Mouse (Mus musculus): Measurements from ENCODE around the gene Enkd1. TPM values are rescaled to one million over a fixed set of nuclear protein-coding genes. Genes with fewer than 3 reads are reported as not detected.

The Enkd1 gene
- polyA plus RNA-seq, 1 experiment from 2014 or later: 27.4 TPM

DNA sequence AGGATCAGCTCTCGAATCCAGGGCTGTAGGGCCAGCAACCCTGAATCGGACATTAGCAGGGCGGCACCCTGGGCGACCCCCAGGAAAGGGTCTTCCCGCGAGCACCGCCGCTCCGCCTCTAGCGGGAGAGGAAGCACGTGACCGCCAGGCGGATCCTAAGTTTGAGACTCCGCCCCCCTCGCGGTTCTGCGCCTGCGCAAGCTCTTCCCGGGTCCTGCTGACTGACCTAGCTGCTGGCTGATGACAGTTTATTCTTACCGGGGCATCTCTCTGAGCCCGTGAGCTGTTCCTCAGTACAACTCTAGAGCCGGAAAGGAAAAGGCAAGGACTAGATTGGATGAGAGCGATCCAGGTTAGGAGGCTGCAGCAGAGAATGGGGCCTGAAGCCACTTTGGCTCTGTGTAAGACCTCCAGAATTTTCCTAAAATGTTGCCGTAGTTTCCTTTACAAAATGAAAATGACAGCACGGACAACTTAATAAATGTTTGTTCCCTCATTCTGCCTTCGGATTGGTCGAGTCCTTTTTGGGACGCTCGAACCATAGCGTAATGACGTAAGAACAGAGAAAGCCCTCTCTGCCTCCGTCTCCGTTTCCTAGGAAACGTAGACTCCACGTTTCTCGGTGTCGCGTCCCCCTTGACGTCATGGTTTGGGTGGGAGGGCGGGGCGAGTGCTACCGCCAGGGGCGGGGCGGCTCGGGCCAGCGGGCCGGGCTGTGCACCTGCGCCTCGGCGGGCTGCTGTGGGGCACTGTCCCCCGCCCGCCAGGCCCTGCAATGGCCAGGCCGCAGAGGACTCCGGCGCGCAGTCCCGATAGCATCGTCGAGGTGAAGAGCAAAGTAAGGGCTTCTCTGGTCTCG lies 6.8 kb downstream of the Enkd1 start, which contains the start of the genes Acd and Pard6a:
TSS of gene Acd (minus strand) at position 137 of the 859 bp plus-strand sequence.
TSS of gene Pard6a (plus strand) at position 183 of the 859 bp plus-strand sequence.
- Histone ChIP-seq H3K27me3 (no peaks in the 10 kb centered on the region), H3K27ac (peak within 1 kb of the TSS; percentile 94), H3K4me2 (peak within 1 kb of the TSS; percentile 96), H3K36me3 (ENCODE audit: poor library complexity, severe bottlenecking) (peaks cover 58% of the 10 kb centered on the region), H3K9ac (peak within 1 kb of the TSS; percentile 80), H3K9me3 (replicated peaks) (no peaks in the 10 kb centered on the region), H3K4me1 (peaks cover 25% of the 10 kb centered on the region), H3K4me3 (peak within 1 kb of the TSS; percentile 70)
- peak; percentile 84 for ATAC-seq
- WGBS: under 1% methylated on average over 60 of the region's 60 CpGs

DNA sequence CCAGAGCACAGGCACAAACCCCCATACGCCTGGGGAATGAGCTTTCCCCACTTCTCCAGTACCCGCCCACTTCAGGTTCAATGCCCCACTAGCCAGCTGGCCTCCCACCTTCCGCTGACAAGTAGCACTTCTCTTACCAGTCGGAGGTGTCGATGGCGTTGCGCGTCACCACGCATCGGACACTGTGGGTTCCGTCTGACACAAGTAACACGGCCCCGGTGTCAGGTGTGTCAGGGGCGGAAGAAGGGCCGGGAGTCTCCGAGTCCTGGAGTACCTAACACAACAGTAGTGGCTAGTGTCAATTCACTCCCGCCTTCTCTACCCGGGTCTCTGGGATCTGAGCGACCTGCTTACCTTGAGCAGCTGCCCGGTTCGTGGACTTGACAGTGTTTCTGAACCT lies 7.4 kb downstream of the Enkd1 start:
- no peaks in the 10 kb centered on the region for H3K9me3 ChIP-seq (replicated peaks)
- peak overlapping the region; percentile 96 for H3K4me2 ChIP-seq
- H3K4me3 ChIP-seq: peak overlapping the region; percentile 70
- H3K4me1 ChIP-seq: peaks cover 22% of the 10 kb centered on the region
- H3K36me3 ChIP-seq (ENCODE audit: poor library complexity, severe bottlenecking): peaks cover 62% of the 10 kb centered on the region
- H3K27ac ChIP-seq: peak overlapping the region; percentile 94; the same call in 1 of the 2 replicates
- no peak; the same call in 1 of the 2 replicates for ATAC-seq
- H3K9ac ChIP-seq: peak overlapping the region; percentile 80
- WGBS: under 1% methylated on average over 21 of the region's 21 CpGs
- H3K27me3 ChIP-seq: no peaks in the 10 kb centered on the region

DNA sequence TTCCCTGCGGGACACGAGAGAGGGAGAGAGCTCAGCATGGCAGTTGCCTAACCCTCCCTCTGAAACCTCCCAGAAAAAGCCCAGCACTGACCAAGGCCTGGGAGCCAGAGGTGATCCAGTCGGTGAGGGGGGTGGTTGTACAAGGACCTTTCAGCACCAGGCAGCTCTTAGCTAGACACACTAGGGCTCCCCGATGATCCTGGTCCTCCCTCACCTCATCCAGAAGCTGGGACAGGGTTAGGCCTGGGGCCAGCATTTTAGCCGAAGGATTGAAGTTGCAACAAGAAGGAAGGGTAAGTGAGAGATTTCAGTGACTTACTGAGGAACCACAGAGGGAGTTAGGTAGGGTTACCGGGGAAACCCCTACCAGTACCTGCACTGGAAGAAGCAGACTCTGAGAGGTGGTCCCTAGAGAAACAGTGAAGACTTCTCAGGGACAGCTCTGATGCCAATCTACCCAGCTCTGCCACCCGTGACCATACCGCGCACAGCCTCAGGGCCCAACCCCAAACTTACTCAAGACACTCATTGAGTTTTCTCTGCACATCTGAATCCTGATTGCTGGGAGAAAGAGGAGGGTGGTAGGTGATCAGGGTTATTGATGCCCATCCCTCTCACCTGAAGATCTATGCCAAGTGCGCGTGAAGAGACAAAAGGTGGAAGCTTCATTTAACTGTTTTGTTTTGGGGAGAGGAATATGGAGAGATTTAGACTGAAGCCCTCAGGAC lies 8.4 kb downstream of the Enkd1 start:
- Histone ChIP-seq H3K4me1 (peaks cover 28% of the 10 kb centered on the region), H3K27ac (no peak overlapping the region), H3K9ac (peak overlapping the region; percentile 80), H3K9me3 (replicated peaks) (no peaks in the 10 kb centered on the region), H3K4me2 (peak overlapping the region; percentile 96), H3K36me3 (ENCODE audit: poor library complexity, severe bottlenecking) (peaks cover 65% of the 10 kb centered on the region), H3K27me3 (no peaks in the 10 kb centered on the region), H3K4me3 (peak overlapping the region; percentile 70)
- ATAC-seq: no peak
- 90% methylated on average over 11 of the region's 11 CpGs for WGBS

DNA sequence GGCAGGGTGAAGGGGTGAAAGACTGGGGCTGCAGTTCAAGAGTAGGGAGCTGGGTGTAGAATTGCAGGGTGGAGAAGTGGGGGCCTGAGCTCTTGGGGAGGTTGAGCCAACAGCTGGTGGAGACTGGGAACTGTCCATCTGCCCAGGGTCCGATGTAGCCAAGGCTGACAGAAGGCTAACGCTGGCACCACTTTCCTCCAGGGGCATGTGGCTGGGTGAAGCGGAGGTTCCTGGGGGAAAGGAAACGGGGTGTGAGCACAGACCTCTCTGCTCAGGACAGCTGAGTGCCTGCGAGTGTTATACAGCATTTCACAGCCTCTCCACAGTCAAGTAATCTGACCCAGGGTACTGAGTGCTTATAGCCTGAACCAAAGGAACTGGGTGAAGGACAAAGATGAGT lies 9.3 kb downstream of the Enkd1 start:
- Histone ChIP-seq H3K27ac (no peak overlapping the region), H3K4me2 (no peak overlapping the region), H3K9me3 (replicated peaks) (no peaks in the 10 kb centered on the region), H3K36me3 (ENCODE audit: poor library complexity, severe bottlenecking) (peaks cover 56% of the 10 kb centered on the region), H3K4me1 (peaks cover 37% of the 10 kb centered on the region), H3K27me3 (no peaks in the 10 kb centered on the region), H3K4me3 (no peak overlapping the region), H3K9ac (no peak overlapping the region)
- WGBS: 92% methylated on average over 5 of the region's 5 CpGs
- ATAC-seq: no peak

DNA sequence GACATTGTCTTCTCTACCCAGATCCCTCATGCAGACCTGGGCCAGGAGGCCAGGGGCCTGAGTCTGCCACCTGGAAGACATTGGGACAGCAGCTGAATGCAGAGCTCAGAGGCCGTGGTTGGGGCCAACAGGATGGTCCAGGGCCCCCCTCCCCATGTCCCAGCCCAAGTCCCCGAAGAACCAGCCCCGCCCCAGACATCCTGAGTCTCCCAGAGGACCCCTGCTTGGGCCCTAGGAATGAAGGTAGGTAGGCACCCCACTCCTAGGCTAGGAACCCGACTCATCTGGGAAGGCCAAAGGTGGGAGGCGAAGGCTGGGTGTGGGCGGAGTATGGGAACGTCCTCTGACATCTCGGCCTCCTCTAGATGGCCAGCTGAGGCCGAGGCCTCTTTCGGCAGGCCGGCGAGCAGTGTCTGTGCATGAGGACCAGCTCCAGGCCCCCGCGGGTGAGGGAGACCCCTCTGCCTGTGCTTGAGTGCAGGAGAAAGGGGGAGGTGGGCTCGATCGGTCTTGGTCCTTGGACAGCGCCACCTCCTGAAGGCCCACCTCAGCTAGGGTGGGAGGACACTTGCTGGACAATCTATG lies 10.7 kb downstream of the Enkd1 start:
- no peak for ATAC-seq

DNA sequence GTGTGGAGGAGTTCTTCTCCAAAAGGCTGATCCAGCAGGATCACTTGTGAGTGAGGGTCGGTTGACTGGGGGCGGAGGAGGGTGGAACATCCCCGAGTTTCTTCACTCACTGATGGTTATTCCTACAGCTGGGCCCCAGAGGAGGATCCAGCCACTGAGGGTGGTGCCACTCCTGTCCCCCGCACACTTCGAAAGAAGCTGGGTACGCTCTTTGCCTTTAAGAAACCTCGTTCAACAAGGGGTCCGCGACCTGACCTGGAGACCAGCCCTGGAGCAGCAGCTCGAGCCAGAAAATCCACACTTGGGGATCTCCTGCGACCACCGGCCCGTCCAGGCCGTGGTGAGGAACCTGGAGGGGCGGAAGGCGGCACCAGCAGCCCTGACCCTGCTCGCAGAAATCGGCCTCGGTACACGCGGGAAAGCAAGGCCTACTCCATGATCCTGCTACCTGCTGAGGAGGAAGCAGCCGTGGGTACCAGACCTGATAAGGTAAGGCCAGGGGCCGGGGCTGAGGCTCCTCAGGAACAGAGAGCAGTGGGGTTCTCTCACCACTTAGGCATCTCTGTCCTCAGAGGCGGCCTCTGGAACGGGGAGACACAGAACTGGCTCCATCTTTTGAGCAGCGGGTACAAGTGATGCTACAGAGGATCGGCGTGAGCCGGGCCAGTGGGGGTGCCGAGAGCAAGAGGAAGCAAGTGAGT lies 12.8 kb downstream of the Enkd1 start:
- Histone ChIP-seq H3K9ac (peak overlapping the region; percentile 79; the same call in 1 of the 2 replicates), H3K4me2 (peak overlapping the region; percentile 89), H3K36me3 (ENCODE audit: poor library complexity, severe bottlenecking) (peaks cover 41% of the 10 kb centered on the region), H3K4me1 (peaks cover 24% of the 10 kb centered on the region), H3K27ac (no peak overlapping the region), H3K9me3 (replicated peaks) (no peaks in the 10 kb centered on the region; the same call in 1 of the 2 replicates), H3K27me3 (no peaks in the 10 kb centered on the region), H3K4me3 (peak overlapping the region; percentile 60)
- 81% methylated on average over 30 of the region's 30 CpGs for WGBS
- no peak for ATAC-seq

More for the DNA sequence above, 10.7 kb downstream of the Enkd1 start:
- peaks cover 34% of the 10 kb centered on the region for H3K4me1 ChIP-seq
- no peak overlapping the region for H3K4me3 ChIP-seq
- H3K27ac ChIP-seq: no peak overlapping the region
- H3K9me3 ChIP-seq (replicated peaks): no peaks in the 10 kb centered on the region; the same call in 1 of the 2 replicates
- no peak overlapping the region for H3K4me2 ChIP-seq
- H3K36me3 ChIP-seq (ENCODE audit: poor library complexity, severe bottlenecking): peaks cover 41% of the 10 kb centered on the region
- H3K27me3 ChIP-seq: no peaks in the 10 kb centered on the region
- H3K9ac ChIP-seq: no peak overlapping the region
- whole genome bisulfite sequencing: 86% methylated on average over 17 of the region's 17 CpGs

DNA sequence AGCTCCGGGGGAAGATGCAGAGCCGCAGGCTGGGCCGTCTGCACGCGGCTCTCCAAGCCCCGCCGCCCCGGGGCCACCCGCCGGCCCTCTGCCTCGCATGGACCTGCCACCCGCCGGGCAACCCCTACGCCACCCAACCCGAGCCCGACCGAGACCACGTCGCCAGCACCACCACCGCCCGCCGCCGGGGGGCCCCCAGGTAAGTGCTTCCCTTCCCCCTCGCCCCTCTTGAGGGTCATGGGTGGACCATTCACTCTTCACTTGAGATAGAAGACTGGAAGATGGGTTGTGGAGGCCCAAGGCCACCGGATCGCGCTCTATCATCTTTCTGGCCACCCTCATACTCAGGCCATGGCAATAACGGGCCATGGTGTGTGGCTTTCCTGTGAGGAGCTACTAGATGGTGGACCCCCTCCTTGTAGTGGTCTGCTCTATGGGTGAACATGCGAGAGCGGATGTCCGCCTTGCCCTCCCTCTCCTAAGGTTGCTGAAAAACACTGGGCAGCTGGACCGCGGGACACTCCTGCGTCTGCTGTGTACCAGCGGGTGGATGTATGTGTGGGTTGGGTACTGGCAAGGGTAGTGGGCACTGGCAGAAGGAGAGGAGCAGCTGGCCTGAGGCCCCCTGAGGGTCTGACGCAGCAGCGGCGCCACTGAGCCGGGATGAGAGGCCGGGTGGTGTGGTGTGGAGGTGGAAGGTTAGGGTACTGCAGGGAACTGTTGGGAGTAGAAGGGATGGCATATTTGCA lies 13.8 kb downstream of the Enkd1 start:
- H3K4me2 ChIP-seq: peak overlapping the region; percentile 89
- H3K4me1 ChIP-seq: peaks cover 15% of the 10 kb centered on the region
- H3K9ac ChIP-seq: peak overlapping the region; percentile 79
- 9% methylated on average over 40 of the region's 40 CpGs for WGBS
- H3K9me3 ChIP-seq (replicated peaks): no peaks in the 10 kb centered on the region; the same call in 1 of the 2 replicates
- ATAC-seq: peak; percentile 44
- peak overlapping the region; percentile 60 for H3K4me3 ChIP-seq
- peaks cover 36% of the 10 kb centered on the region for H3K36me3 ChIP-seq (ENCODE audit: poor library complexity, severe bottlenecking)
- peak overlapping the region; percentile 65 for H3K27ac ChIP-seq
- no peaks in the 10 kb centered on the region for H3K27me3 ChIP-seq

DNA sequence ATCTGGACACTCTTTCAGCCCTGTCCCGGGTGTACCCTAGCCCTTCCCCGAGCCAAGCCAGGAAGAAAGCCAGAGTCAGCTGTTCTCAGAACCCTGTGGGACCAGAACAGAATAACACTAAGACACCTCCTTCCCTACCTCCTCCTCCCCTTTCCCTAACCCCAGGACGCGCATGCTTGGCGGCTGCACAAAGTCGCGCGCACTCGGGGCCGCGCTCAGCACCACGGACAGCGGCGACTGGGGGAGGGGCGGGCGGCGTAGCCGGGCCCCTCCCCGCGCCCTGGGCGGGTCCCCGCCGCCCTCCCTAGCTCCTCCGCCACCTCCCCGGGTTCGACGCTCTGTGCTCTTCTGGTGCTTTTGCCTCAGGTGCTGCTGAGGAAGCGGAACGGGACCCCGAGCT lies 14.4 kb downstream of the Enkd1 start:
- Histone ChIP-seq H3K27me3 (no peaks in the 10 kb centered on the region), H3K36me3 (ENCODE audit: poor library complexity, severe bottlenecking) (peaks cover 32% of the 10 kb centered on the region), H3K4me2 (peak overlapping the region; percentile 89), H3K27ac (peak overlapping the region; percentile 65), H3K4me3 (peak overlapping the region; percentile 60), H3K9ac (peak overlapping the region; percentile 79), H3K9me3 (replicated peaks) (no peaks in the 10 kb centered on the region; the same call in 1 of the 2 replicates), H3K4me1 (peaks cover 15% of the 10 kb centered on the region)
- 4% methylated on average over 28 of the region's 30 CpGs for WGBS
- peak; percentile 76 for ATAC-seq

DNA sequence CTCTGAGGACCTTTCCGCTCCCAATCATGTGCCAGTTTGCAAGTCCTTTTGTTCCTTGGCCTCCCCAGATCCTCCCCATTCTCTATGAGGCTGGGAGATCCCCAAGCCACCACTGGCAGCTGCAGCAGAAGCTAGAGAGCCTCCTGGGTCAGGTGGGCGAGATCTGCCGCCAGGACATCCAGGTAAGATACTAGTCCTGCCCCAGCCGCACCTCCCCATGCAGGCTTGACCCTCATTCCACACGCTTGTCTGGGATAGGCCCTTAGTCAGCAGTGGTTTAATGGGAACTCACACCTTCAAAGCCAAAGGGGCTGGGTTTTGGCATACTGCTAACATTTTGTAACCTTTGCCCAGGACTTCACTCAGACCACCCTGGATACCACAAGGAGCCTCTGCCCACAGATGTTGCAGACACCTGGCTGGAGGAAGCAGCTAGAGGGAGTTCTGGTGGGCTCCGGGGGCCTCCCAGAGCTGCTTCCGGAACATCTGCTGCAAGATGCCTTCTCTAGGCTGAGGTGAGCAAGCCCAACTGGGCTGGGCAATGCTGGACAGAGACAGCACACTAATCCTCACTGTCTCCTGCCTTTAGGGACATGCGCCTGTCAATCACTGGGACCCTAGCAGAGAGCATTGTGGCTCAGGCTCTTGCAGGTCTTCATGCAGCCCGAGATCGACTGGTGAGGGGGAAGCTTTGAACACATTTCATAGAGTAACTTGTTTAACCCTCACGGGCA lies 15.4 kb downstream of the Enkd1 start:
- Histone ChIP-seq H3K4me3 (no peak overlapping the region), H3K9ac (no peak overlapping the region)

DNA sequence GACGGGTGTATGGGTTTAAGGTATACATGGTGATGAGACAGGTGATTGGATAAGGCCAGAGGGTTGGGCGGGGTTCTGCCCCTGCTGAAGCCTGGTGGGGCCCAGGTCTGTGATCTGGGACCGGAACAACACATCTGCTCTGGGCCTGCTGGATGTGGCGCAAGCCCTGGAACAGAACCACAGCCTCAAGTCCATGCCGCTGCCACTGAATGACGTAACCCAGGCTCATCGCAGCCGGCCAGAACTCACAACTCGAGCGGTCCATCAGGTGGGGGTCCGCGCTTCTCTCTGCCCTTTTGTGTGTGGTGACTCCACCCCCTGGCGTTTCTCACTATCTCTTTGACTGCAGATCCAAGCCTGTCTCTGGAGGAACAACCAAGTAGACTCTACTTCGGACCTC lies 17.0 kb downstream of the Enkd1 start:
- ATAC-seq: no peak
- H3K27me3 ChIP-seq: no peaks in the 10 kb centered on the region
- no peak overlapping the region for H3K4me3 ChIP-seq
- no peak overlapping the region for H3K4me2 ChIP-seq
- H3K4me1 ChIP-seq: peaks cover 15% of the 10 kb centered on the region
- peaks cover 6% of the 10 kb centered on the region; the same call in 1 of the 2 replicates for H3K36me3 ChIP-seq (ENCODE audit: poor library complexity, severe bottlenecking)
- H3K9me3 ChIP-seq (replicated peaks): no peaks in the 10 kb centered on the region; the same call in 1 of the 2 replicates
- no peak overlapping the region for H3K27ac ChIP-seq
- WGBS: 86% methylated on average over 14 of the region's 14 CpGs
- H3K9ac ChIP-seq: no peak overlapping the region

More for the DNA sequence above, 15.4 kb downstream of the Enkd1 start:
- Histone ChIP-seq H3K4me2 (no peak overlapping the region), H3K4me1 (peaks cover 15% of the 10 kb centered on the region), H3K27ac (no peak overlapping the region), H3K9me3 (replicated peaks) (no peaks in the 10 kb centered on the region; the same call in 1 of the 2 replicates), H3K36me3 (ENCODE audit: poor library complexity, severe bottlenecking) (peaks cover 22% of the 10 kb centered on the region), H3K27me3 (no peaks in the 10 kb centered on the region)
- no peak for ATAC-seq
- 92% methylated on average over 11 of the region's 11 CpGs for WGBS

Data from forebrain, embryonic 13.5 days (tissue).